Mouse (Mus musculus) kidney, adult 2 months (tissue): ENCODE results near the gene 0610040J01Rik.

Source experiments
- CTCF ChIP-seq: fragments of 200-500 bp; conservative IDR thresholded peaks from 2 replicates; pipeline ENCODE4 v1.5.1; 2011; ENCODE audit warnings: low read depth, mild to moderate bottlenecking, control low read depth, low read length, moderate library complexity, mixed read lengths; ENCODE audit not compliant: insufficient read depth, insufficient read length
- POLR2A ChIP-seq: fragments of 200-500 bp; IDR thresholded peaks from one replicate; pipeline ENCODE4 v1.6.1; 2011; ENCODE audit warnings: low read depth, low read length, control low read depth

DNA sequence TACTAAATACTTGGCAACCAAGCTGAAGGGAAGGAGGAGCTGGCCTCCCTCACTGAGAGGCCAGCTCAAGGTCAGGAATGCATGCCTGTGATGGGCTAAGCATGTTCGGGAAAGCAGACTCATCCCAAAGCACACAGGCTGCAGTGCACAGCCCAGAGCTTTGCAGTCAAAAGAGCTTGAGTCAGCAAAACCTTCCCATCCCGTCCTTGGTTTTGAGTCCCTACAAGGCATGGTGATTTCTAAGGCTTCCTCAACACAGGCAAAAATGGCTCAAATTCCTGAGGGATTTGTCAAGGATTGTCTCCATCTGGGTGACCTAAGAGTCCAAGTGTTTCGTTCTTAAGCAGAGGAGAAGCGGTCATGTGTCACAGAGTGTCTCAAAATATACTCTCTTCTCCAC, 106.0 kb downstream of the 0610040J01Rik start:
- TF ChIP-seq POLR2A (no peak), CTCF (no peak)
